Mouse (Mus musculus) right cerebral cortex, postnatal 14 days (tissue): ENCODE measurements around the gene Exoc7.
A peak's percentile ranks its signal among the peaks of the same experiment; 100 is the strongest.

Experiments used
- DNase-seq: peaks from one replicate; pipeline ENCODE4 v3.0.0; 2022

Exoc7 gene

DNA sequence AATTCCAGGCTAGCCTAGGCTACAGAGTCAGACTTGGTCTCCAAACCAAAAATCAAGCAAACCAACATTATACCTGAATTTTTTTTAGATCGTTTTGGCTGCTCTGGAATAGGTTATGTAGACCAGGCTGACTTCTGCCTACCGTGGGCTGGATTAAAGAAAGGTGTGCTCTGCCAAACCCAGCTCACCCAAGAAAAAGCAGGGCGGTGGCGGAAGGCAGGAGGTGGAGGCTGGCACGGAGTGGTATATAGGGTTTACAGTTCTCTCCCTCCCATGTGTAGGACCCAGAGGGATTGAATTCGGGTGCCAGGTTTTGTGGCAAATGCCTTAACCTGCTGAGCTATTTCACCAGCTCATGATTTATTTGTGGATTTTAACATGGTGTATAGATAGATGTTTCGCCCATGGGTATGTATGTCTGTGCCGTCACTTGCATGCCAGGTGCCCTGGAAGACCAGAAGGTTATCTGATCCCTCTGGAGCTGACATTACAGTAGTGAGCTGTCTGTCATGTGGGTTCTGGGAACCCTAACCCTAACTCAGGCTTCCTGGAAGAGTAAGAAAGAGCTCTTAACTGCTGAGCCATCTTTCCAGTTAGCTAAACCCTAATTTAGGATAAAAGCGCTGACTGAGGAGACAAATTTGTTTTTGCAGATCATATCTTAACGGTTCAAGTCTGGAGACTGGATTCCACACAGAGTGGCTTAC lies at the start of gene Exoc7:
TSS of gene Exoc7 (minus strand) at position 215 of the 707 bp plus-strand sequence.
- no peak for DNase-seq

DNA sequence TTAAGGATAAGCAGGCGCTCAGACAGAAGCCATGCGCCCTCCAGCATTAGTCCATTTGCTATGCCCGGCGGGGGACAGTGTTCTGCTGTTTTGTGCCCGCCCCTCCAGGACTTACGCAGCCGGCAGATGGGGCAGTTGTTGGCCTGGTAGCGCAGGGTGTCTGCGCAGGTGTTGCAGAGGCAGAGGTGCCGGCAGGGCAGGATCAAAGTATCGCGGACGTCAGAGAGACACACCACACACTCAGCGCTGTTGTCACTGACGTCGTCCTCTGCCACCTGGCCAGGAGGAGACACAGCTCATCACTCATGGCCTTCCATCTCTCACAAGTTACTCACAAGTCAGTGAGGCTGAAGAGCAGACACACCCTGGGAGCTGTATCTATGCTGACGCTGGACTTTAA lies 47.5 kb upstream of the Exoc7 start:
- no peak for DNase-seq

DNA sequence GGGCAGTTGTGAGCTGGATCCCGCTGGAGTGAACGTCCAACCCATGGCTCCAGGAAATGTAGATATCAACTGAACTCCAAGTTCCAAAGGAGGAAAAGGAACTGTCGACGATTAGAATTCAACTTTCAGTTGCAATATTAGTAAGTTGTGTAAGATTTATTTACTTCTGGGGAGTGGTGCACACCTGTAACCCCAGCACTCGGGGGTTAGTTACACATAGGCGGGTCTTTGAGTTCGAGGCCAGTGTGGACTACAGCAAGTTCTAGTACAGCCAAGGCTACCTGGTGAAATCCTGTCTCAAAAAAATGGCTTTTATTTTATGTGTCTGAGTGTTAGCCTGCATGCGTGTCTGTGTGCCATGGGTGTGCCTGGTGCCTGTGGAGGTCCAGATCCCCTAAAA lies 46.5 kb upstream of the Exoc7 start:
- DNase-seq = no peak

DNA sequence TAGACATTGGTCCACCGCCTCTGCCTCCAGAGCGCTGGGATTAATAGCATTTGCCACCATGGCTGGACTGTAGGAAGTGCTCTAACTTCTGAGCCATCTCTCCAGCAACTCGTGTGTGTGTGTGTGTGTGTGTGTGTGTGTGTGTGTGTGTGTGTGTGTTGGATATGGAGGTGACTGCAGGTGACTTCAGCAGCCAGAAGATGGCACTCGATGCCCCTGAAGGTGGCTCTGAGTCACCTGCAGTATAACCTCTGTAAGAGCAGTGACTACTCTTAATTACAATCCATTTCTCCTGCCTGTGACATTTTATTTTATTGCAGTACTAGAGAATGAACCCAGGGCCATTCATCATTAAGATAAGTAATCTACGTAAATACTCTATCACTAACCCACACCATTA lies 44.3 kb upstream of the Exoc7 start:
- no peak for DNase-seq

DNA sequence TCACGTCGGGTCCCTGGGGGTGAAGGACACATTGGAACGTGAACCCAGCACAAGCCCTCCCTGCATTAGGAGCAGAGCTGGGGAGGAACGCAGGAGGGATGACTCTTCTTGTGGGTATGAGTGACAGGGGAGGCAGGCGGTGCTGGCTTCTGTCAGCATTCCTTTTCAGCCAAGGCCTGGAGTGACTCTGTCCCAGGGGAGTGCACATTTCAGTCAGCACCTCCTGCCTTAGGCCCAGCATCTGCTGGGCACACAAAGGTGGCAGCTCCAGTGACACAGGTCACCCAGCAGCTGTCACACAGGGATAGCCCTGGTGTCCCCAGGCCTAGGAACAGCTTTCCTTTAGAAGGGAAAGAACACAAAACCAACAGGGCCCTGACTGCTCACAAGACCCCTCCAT lies 40.9 kb upstream of the Exoc7 start:
- DNase-seq = no peak

DNA sequence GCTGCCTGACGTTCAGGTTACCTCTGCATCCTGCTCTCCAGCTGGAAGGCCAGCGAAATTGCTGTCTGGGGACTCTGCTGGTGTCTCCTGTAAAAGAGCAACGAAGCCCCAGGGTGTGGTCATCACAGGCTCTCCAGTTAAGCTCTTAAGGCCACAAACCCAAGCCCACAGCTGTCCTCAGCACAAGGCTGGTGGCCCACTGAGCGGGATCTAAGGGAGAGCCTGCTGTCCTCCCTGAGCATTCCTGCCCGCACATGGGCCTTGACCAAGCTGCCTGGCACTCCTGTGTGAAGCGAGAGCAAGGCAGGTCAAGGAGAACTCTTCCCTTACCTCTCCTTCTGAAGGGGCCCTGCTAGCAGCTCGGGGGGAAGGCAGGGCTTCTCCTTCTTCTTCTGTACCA lies 40.0 kb upstream of the Exoc7 start:
- DNase-seq = no peak

DNA sequence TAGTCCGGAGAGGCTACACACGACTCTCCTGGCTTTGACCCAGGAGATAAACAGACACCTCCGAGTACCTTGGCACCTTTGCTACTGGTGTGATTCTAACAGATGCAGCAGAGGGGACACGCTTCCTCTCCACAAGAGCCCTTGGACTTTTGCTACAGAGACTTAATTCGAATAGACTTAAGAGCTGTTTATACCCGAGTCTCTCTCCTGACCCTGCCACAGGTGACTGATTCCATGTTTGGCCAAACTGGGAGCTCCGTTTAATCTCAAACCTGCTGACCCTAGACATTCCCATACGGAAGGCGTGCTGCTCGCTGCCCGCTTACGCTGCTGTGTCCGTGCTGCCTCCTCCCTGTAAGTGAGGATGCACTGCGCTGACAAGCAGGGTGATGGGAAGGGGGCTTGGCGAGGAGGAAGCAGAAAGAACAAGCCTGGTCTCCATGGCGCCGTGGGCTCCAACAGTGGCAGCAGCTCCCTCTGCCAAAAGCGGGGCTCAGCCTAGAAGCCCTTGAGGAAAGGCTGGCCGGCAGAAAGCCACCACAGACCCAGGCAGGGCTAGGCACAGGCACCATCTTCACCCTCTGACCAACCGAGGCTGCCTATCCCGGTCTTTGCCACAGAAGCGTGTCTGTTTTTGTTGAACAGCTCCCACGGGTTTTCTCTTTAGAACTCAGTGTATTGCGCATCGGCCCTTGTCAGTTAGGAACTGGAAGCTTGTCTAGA lies 35.2 kb upstream of the Exoc7 start:
- DNase-seq = peak; percentile 33

DNA sequence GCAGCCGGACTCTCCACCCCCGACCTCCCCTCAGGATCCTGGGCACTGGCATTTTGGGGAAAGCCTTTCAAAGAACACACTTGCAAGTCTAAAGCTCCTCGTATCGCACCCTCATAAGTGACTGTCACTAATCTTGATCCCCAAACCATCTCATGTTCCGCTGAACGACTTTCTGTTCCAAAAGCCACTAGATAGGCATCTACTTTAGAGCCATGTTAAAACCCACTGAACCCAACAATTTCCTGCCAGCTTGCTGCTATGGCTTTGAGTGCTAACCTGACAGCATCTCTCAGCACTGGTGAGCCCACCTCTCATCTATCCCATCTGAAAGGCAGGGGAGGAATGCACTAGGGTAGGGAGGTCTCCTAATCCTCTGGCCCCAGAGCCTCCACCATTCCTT lies 30.5 kb upstream of the Exoc7 start:
- no peak for DNase-seq

DNA sequence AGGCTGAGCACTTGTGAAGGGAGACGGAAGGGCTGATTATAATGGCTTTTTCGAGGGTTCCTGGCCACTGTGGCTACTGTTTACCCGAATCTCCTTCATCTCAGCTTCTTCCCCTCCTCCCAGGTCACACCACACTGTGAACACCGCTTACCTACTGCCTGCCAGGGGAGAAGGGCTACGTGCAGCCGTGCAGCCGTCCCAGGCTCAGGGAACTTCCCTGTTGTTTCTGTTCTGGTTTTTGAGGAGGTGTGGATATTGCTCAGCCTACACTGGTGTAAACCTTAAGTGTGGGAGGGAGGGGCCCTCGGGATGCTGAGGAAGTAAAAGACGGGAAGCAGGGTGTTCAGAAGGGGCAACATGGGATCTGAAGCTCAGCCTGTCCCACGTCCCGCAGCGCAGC lies 30.0 kb upstream of the Exoc7 start:
- no peak for DNase-seq

DNA sequence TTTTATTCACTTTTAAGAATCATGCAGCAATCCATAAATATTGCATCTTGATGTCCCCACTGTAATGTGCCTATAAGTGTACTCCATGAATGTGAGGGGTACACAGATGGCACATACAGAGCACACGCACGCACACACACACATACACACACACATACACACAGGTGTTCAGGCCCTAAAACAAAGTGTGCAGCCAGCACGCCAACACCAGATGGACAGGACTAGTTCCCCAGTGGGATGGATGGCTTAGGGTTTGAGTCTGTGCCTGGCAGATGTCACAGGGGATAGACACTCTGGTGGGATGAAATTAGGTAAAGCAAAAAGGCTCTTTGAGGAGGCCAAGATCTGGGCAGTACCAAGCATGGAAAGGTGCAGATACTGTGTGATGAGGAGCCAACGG lies 29.4 kb upstream of the Exoc7 start:
- DNase-seq = no peak

DNA sequence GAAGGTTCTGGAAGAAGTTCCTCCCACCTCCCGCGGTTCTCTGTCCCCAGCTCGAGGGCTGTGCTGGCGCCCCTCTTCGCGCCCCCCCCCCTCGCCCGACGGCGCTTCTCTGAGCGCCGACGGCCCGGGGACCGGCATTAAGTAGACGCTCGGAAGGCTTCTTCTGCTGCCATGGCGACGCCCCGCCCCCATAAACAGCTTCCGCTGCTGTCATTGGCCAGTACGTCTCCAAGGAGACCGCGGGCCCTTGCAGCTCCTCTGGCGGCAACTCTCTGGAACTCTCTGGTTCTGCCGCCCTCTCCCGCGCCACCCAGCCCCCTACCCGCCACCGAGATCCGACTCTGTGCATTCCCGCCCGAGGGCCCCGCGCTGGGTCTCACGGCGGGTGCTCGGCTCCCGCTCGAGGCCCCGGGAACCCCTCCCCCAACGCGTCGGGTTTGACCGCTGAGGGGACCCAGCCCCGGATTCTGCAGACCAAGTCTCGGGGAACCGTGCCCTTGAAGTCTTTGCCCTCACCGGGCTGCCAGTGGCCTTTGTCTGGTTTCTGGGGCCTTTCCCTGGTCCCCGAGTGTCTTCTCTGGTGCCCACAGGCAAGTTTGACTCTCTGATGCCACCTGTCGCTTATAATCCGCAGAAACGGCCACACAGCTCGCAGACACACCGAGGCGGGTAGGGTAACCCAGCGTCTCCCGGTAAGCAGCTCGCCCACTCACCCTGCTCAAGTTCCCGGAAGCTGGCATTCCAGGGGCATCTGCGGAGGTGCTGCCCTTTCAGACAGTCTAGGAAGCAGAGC lies 28.4 kb upstream of the Exoc7 start, which contains the start of gene Foxj1:
TSS of gene Foxj1 (minus strand) at position 156 of the 793 bp plus-strand sequence.
- DNase-seq = peak; percentile 96

DNA sequence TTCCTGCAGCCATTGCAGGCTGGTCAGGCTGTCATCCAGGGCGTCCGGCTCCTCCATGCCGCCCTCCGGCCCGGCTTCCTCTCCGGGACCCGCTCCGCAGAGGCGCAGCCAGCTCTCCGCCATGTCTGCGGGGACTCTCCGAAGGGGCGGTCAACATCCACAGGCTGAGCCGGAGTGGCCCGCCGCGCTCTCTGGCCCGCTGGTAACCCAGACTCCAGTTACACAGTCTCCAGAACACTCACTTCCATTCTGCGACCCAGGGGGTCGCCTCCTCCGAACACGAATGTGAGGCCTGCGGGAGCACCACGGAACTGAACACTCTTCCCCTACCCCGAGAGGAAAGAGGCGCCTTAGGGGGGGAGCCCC lies 27.4 kb upstream of the Exoc7 start:
- no peak for DNase-seq

DNA sequence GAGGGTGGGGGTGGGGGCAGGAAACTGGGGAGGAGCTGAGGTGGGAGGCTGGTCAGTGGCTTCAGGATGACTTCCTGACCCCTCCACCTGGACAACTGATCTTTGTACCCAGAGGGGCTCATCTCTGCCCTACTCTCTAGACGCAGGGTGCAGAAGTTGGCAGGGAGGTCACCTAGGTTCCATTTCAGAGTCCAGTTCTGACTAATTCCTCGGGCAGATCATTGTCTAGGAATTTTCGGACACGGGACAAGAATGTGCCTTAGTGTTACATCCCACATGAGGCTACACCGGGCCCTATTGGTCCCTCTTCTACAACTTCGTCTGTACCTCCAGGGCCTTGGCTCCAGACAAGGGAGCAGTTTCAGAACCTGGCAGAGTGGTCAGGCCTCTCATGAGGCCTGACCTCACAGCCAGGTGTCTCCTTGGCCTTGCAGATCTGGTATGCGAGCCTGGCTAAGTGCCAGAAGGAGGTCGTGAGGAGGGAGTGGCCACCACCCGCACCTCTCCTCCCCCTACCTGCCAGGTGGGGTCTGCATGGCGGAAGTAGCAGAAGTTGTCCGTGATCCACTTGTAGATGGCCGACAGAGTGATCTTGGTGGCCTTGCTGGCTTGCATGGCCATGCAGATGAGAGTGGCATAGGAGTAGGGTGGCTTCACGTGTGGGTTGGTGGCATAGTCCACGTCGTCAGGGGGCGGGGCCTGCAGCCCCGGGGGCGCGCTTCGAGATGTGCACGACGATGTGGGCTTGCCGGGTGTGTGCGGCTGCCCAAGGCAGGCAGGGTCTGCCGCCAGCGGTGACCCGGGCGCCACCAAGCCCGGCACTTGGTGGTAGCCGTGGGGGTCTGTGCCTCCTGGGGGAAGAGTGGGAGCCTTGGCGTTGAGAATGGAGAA lies 26.7 kb upstream of the Exoc7 start:
- no peak for DNase-seq

DNA sequence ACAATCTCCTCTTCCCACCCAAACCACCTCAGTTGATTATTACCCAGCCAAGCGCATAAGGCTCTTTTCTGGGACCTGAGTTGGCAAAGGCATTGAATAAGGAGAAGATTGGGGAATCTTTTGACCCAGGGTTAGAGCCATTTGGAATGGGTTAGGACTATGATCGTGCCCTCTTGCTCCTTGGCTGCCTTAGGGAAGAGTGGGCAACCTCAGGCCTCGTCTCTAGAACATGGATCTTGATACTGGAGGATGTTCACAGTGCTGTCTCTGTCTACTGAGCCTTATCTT lies 25.9 kb upstream of the Exoc7 start:
- DNase-seq = no peak

DNA sequence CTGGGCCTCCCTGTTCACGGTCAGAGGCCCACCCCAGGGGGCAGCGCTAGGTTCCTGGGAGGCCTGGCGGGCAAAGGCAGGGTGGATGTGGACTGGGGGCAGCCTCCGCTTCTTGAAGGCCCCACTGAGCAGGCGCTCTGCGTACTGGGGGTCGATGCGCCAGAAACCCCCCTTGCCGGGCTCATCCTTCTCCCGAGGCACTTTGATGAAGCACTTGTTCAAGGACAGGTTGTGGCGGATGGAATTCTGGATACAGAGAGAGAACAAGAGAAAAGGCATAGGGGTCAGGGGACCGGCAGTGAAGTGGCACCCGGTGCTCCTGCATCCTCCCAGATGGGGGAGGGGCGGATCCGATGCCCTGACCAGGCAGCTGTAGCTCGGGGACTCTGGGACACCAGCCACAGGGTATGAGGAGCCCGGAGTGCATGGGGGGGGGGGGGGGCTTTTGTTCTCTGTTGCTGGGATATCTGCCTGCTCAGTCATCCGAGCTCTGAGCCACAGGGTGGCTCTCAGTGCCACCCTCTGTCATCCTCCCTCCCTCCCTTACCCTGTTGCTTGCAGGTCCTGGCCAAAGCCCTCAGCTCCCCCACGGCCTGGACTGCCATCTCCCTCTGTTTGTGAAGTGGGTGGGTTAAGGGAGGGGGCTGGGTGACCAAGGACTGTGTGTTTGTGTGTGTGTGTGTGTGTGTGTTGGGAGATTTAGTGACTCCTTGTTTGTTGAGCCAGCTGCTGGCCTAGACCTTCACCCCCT lies 25.4 kb upstream of the Exoc7 start:
- DNase-seq = peak; percentile 57

DNA sequence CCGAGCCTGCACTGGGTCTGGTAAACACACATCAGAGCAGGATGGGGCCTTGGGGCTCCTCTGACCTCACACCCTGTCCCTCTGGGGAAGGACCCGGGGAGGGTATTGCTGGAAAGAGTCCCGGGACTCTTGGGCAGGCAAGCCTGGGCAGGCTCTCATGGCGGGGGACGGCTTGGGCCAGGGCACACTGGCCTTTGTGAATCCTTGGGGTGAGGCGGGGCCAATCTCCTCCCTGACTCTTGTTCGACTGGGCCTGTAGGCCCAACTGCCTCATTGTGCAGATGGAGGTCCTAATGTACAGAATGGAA lies 23.1 kb upstream of the Exoc7 start:
- no peak for DNase-seq

DNA sequence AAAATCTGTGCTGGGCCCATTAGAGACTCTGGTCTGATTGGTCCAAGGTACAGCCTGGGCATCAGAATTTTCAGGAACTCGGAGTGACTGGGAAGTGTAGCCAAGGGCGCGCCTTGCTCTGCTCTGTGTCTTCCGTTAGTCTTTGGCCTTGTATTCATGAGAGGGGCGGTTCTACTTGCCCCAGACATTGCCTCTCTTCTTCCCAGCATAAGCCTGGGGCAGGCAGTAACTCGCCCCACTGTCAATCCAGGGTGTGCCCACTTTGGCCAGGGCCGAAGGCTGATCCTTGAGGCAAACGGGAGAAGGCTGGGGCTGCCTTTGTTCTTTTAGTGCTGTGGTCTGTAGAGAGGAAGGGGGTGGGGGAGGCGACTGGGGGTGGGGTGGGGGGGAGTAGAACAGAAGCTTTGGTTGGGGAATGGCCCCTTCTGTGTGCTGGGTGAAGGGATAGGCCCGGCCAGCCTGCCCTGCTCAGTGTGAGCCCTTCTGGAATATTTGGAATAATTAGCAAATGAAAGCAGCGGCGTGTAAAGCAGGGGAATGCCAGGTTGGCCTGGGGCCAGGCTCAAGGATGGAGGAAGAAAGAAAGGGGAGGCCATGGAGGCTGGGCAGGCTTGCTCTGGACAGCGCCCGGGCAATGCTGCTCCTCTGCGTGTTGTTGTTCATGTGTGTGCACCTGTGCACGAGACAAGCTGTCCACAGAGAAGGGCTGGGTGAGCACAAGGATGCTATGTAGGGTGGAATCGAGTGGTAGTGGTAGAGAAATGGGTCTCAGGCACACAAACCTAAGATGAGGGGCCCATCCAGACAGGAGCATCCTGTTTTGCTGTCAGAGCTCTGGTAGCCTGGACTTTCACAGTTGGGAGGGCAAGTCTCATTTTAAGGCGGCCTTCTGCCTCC lies 22.5 kb upstream of the Exoc7 start:
- no peak for DNase-seq

DNA sequence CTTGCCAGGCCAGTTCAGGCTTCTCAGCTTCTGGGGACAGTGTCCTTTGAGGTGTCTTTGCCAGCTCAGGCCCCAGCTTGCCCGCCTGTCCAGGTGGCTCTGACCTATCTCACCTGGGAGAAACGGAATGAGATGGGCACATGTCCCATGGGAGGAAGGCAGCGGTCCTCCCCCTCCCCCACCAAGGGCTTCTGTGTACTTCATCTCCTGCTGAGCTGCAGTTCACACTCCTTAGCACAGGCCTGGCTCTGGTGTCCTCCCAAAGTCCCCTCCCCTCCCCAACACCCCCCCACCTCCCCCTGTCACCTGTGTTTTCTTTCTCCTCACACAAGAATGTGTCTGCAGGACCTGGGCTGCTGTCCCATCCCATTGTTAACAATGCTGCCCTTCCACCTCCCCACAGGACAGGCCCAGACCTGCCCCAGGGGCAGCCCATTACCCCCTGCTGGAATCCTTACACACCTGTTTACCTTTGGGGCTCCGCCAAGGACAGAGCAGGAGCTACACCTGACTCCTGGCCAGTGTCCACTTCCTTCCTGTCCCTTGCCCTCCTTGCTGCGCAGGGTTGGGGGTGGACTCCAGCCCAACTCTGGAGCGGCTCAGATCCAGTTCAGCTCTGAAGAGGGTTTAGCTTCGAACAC lies 20.1 kb upstream of the Exoc7 start:
- no peak for DNase-seq

DNA sequence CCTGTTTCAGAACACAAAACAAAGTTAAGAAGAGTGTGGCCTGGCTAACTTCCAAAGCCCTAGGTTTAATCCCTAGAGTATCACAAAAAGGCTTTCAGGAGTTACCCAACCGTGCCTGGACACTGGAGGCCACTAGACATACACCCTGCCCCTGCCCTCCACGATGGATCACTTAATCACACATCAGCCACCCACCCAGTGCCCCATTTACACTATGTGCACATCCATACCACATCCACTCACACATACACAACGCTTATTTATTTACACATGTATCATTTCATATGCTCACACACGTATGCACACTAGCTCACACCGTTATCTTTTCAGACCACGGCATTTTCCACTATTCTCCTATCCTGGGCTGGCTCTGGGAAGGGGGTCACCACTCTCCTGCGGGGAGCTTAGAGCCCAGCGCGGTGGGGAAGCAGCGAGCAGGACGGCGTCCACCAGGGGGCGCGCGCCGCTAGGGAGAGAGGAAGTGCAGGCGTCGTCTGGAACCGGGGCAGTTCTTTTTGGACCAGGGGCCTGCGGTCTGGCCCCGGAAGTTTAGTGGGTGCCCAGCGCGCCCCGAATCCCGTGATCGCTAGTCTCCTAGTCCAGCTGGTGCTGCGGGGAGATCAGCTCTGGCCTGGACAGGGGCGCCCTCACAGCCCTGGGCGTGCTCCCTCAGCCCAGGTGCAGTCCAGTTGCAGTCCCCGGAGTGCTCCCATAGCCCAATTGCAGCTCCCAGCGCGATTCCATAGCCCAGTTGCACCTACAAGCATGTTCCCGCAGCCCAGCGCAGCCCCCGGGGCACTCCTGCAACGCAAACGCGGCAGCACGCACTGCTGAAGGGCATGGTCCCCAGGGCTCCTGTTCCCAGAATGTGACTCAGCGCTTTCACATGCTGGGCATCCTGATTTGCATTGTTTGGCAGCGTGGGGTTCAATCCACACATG lies 12.0 kb upstream of the Exoc7 start:
- peak; percentile 93 for DNase-seq

DNA sequence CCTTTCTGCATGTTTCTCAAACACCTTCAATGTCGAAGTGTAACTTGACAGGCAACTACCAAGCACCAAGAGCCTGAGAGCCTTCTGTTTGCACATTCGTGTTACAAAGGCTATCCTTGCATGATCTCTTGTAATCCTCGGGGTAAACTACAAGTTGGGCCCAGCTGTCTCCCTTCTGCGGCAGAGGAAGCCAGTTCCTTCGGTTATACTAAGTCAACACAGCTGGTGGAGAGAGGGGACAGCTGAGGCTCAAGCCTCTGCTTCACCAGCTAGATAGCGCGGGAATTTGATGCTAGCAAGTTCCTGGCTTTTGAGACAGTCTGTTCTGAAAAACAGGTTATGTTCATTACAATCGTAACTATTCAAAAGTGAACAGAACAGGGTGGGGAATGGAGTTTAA lies 5.3 kb upstream of the Exoc7 start:
- no peak for DNase-seq
